Mouse (Mus musculus): ENCODE data around the gene Enho. TPM values are rescaled to one million over a fixed set of nuclear protein-coding genes. Genes with fewer than 3 reads are reported as not detected.

Enho gene
- polyA plus RNA-seq, 1 experiment, result 1.7 TPM

GRCm38 (mm10) chr4:41677006-41677629 is 37.0 kb upstream of the Enho start:
- no peak for TF ChIP-seq CTCF (IDR thresholded peaks at IDR 0.05; ENCODE audit: borderline replicate concordance, insufficient read depth, low read length)
- no peak for TF ChIP-seq POLR2A (IDR thresholded peaks at IDR 0.05; ENCODE audit: low read depth, low read length)
- Histone ChIP-seq H3K4me3 (ENCODE audit: insufficient read depth, low read length) (no peak overlapping the region), H3K4me1 (ENCODE audit: control insufficient read depth, insufficient read depth, low read length) (peaks cover 10% of the 10 kb centered on the region), H3K27ac (ENCODE audit: insufficient read depth, low read length) (no peak overlapping the region)

- peaks cover 10% of the 10 kb centered on the region for H3K4me1 ChIP-seq (ENCODE audit: control insufficient read depth, insufficient read depth, low read length)
- TF ChIP-seq POLR2A (IDR thresholded peaks at IDR 0.05; ENCODE audit: low read depth, low read length) (no peak), CTCF (IDR thresholded peaks at IDR 0.05; ENCODE audit: borderline replicate concordance, insufficient read depth, low read length) (no peak)
- H3K27ac ChIP-seq (ENCODE audit: insufficient read depth, low read length), result no peak overlapping the region
- H3K4me3 ChIP-seq (ENCODE audit: insufficient read depth, low read length), result no peak overlapping the region
Measured at GRCm38 (mm10) chr4:41676248-41677005, 36.3 kb upstream of the Enho start.

DNA sequence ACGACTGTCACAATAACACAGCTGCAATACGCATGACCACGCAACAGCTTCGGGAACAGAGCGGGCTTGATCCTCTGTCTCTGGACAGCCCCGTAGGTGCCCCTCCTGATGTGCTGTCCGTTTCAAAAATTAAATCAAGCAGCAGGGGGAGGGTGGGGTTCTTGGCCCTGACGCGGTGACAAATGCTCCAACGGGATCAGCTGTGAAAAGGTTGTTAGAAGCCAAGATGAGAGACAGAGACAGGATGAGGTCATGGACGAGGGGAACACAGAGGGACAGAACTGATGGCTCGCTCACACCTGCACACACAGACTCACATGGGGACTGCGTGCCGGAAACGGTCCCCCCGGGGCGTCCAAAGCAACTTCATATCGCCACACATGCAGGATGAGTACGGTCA is 33.1 kb upstream of the Enho start:
- Histone ChIP-seq H3K27ac (ENCODE audit: insufficient read depth, low read length) (no peak overlapping the region), H3K4me3 (ENCODE audit: insufficient read depth, low read length) (no peak overlapping the region), H3K4me1 (ENCODE audit: control insufficient read depth, insufficient read depth, low read length) (peaks cover 17% of the 10 kb centered on the region)
- TF ChIP-seq POLR2A (IDR thresholded peaks at IDR 0.05; ENCODE audit: low read depth, low read length) (no peak), CTCF (IDR thresholded peaks at IDR 0.05; ENCODE audit: borderline replicate concordance, insufficient read depth, low read length) (no peak)

DNA sequence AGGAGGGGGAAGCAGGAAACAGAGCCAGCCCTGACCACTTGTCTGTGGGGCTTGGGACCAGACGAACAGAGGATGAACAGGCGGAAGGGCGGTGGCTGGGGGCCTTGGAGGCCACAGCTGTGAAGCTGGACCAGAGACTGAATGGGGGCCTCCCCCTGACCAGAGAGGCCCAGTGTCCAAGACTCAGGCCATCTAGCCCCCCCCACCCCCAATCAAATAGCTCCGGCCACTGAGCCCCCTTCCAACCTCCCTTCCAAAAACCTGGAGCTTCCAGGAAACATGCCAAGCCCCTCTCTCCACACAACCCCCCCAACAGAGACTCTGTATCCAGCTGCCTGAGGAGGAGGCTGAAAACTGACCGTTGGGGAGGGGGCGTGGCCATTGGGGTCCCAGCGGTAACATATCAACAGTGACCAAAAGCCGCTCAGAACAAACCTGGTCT is 32.4 kb upstream of the Enho start:
- no peak overlapping the region for H3K4me3 ChIP-seq (ENCODE audit: insufficient read depth, low read length)

DNA sequence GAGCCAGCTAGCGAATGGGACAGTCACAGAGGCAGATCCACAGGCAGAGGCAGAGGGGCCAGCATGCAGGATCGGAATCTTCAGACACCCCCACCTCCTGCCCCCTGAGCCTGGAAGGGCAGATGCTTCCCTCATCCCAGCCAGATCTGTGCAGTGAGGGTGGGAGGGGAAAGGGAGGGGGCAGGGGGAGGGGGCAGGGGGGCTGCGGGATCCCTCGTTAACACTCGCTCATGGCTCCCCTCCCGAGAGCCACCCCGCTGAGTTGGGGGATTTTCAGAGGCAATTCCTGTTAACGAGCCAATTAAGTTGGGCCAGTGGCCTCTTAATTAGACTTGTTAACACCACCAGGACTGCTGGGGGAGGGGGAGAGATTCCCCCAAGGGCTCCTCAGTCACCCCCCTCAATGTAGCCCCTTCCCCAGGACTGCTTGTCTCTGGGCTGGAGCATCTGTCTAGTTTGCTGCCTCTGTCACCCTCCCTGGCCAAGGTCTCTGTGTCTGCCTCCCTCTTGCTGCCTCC is 31.9 kb upstream of the Enho start:
- Histone ChIP-seq H3K4me3 (ENCODE audit: insufficient read depth, low read length) (no peak overlapping the region), H3K27ac (ENCODE audit: insufficient read depth, low read length) (no peak overlapping the region), H3K4me1 (ENCODE audit: control insufficient read depth, insufficient read depth, low read length) (peaks cover 13% of the 10 kb centered on the region; the same call in 1 of the 2 replicates)
- TF ChIP-seq POLR2A (IDR thresholded peaks at IDR 0.05; ENCODE audit: low read depth, low read length) (no peak), CTCF (IDR thresholded peaks at IDR 0.05; ENCODE audit: borderline replicate concordance, insufficient read depth, low read length) (no peak)

More for the DNA sequence above, 32.4 kb upstream of the Enho start:
- peaks cover 16% of the 10 kb centered on the region for H3K4me1 ChIP-seq (ENCODE audit: control insufficient read depth, insufficient read depth, low read length)
- no peak for TF ChIP-seq POLR2A (IDR thresholded peaks at IDR 0.05; ENCODE audit: low read depth, low read length)
- no peak for TF ChIP-seq CTCF (IDR thresholded peaks at IDR 0.05; ENCODE audit: borderline replicate concordance, insufficient read depth, low read length)
- H3K27ac ChIP-seq (ENCODE audit: insufficient read depth, low read length), result no peak overlapping the region

DNA sequence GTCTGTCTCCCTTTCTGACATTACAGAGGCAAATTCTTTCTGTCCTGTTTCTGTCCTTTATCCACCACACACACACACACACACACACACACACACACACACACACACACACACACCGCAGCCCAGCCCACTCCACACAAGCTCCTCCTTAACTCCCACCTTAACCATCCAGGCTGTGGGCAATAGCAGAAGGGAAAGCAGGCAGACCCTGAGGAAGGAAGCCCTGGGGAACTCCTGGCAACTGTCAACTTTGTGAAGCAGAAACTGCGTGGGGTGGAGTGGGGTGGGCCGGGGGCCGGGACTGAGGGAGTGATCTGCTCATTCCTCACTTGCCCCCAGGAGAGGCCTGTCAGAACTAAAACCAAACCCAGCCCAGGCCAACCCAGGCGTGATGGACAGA is 31.4 kb upstream of the Enho start:
- H3K4me3 ChIP-seq (ENCODE audit: insufficient read depth, low read length), result no peak overlapping the region
- TF ChIP-seq POLR2A (IDR thresholded peaks at IDR 0.05; ENCODE audit: low read depth, low read length), result no peak
- no peak for TF ChIP-seq CTCF (IDR thresholded peaks at IDR 0.05; ENCODE audit: borderline replicate concordance, insufficient read depth, low read length)
- peaks cover 10% of the 10 kb centered on the region; the same call in 1 of the 2 replicates for H3K4me1 ChIP-seq (ENCODE audit: control insufficient read depth, insufficient read depth, low read length)
- H3K27ac ChIP-seq (ENCODE audit: insufficient read depth, low read length), result no peak overlapping the region

DNA sequence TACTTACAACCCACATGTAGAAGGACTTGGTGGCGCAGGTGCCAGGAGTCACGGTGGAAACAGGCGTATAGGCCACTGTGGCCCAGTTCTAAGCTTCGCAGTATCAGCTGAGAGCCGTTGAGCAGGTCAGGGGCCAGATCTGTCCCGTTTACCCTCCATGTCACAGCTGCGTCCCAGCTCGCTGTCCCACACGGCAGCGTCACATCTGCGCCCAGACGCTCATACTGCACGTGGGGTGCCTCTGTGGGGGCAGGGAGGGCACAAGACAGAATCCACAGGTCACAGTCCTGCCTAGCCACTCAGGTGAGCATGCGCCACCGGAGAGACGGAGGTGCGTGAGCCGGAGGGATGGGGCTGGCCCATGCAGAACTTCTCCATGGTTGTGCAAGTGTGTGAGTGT is 30.7 kb upstream of the Enho start:
- TF ChIP-seq POLR2A (IDR thresholded peaks at IDR 0.05; ENCODE audit: low read depth, low read length) (no peak), CTCF (IDR thresholded peaks at IDR 0.05; ENCODE audit: borderline replicate concordance, insufficient read depth, low read length) (no peak)
- Histone ChIP-seq H3K27ac (ENCODE audit: insufficient read depth, low read length) (no peak overlapping the region), H3K4me1 (ENCODE audit: control insufficient read depth, insufficient read depth, low read length) (0 out of 2 replicates have a peak, but pooled peaks cover 7% of the 10 kb centered on the region), H3K4me3 (ENCODE audit: insufficient read depth, low read length) (no peak overlapping the region)

GRCm38 (mm10) chr4:41666646-41667045 is 26.5 kb upstream of the Enho start:
- Histone ChIP-seq H3K4me3 (ENCODE audit: insufficient read depth, low read length) (no peak overlapping the region), H3K27ac (ENCODE audit: insufficient read depth, low read length) (no peak overlapping the region), H3K4me1 (ENCODE audit: control insufficient read depth, insufficient read depth, low read length) (0 out of 2 replicates have a peak, but pooled peaks cover 7% of the 10 kb centered on the region)
- TF ChIP-seq CTCF (IDR thresholded peaks at IDR 0.05; ENCODE audit: borderline replicate concordance, insufficient read depth, low read length) (no peak), POLR2A (IDR thresholded peaks at IDR 0.05; ENCODE audit: low read depth, low read length) (no peak)

- Histone ChIP-seq H3K4me1 (ENCODE audit: control insufficient read depth, insufficient read depth, low read length) (0 out of 2 replicates have a peak, but pooled peaks cover 7% of the 10 kb centered on the region), H3K4me3 (ENCODE audit: insufficient read depth, low read length) (no peak overlapping the region), H3K27ac (ENCODE audit: insufficient read depth, low read length) (no peak overlapping the region)
- TF ChIP-seq POLR2A (IDR thresholded peaks at IDR 0.05; ENCODE audit: low read depth, low read length), result no peak
- TF ChIP-seq CTCF (IDR thresholded peaks at IDR 0.05; ENCODE audit: borderline replicate concordance, insufficient read depth, low read length), result no peak
Measured at GRCm38 (mm10) chr4:41665009-41665675, 25.0 kb upstream of the Enho start.
